Mouse (Mus musculus): ENCODE data around the gene Cd33. TPM values are rescaled to one million over a fixed set of nuclear protein-coding genes. Genes with fewer than 3 reads are reported as not detected.

Cd33 gene
- 1.9 and 2.0 TPM in 2 replicates for polyA plus RNA-seq (2015; fragmentation: Nextera tagmentation; extraction: Ambion mirVana)

DNA sequence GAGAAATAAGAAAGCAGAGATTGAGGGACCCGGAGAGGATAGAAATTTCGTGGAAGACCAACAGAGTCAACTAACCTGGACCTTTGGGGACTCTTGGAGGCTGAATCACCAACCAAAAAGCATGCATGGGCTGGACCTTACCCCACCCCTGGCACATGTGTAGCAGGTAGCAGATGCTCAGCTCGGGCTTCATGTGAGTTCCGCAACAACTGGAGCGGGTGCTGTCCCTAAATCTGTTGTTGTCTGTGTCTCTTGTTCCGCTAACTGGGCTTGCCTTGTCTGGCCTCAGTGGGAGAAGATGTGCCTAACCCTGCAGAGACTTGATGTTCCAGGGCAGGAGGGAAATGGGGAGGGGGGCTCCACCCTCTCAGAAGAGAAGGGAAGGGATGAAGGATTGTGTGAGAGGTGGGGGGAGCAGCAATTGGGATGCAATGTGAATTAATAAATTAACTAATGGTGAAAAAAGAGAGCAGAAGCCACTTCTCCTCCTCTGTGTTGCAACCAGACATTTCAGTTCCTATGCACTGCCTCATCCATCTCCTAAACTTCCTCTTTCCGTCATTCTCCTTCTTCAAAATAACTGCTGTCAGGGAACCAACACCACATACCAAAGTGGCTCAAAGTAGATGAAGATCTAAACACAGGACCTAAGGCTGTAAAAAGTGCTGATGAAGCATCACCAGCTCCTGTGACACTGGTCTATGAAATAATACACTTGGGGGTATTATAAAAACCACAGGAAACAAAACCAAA is at the start of gene Cd33:
Cd33 (minus strand) TSS at position 204 of the 753 bp plus-strand sequence.

DNA sequence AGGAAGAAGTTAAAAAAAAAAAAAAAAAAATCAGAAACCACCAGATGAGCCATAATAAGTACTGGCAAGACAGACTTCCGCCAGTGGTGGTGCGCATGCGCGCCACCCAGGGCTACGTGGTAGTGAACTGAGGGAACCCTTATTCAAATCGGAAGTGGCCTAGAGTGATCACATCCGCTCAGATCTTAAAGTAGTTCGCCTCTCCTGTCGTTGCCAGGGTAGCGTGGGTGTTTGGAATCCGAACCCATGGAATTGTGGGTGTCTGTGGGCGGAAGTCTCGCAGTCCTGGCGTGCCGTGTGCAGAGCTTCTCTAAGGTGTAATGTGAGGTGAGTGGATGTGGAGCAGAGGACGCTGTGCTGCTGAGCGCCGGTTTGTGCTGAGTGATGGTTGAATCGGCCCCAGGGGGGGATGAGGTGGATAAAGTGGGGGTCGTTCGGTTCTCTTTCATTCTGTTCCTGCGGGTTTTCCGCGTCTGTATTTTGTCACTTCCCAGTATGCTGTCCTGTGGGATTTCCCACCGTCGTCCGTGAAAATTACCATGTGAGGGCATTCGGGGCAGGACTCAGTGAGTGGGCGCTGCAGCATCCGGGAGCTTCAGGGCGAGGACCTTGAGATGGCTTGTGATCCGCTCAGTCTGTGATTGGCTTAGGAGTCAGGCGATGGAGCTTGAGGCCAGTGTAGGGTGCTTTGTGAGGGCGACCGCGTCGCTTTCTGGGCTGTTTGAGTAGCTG is 35.4 kb upstream of the Cd33 start, which contains the start of gene Zfp719:
Zfp719 (plus strand) TSS at position 171 of the 732 bp plus-strand sequence.

DNA sequence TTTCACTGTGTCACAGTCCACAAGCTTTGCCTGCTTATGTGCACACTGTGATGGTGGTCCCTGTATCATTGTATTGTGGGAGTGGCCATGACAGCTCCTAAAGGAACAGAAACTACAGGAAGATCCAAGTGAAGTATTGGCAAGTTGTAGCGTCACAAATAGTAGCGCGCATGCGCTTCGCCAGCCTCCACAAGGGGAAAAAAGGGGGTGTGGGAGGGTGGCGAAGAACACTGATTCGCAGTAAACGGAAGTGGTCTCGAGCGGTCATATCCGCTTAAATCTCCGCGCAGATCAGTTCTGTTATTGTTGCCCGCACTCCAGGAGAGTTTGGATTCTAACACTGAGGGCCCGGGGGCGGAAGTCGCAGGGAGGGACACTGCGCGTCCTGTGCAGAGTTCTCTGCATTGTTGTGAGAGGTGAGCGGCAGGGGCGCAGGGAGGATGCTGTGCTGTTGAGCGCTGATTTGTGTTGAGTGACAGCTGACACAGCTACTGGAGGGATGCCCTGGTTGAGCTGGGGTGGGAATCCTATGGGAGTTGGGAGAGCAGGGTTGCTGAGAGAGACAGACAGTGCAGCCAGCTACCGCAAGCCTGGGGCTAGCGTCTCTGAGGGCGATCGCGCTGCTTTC is 17.9 kb upstream of the Cd33 start, which contains the start of gene Zfp658:
Zfp658 (plus strand) TSS at position 251 of the 628 bp plus-strand sequence.

DNA sequence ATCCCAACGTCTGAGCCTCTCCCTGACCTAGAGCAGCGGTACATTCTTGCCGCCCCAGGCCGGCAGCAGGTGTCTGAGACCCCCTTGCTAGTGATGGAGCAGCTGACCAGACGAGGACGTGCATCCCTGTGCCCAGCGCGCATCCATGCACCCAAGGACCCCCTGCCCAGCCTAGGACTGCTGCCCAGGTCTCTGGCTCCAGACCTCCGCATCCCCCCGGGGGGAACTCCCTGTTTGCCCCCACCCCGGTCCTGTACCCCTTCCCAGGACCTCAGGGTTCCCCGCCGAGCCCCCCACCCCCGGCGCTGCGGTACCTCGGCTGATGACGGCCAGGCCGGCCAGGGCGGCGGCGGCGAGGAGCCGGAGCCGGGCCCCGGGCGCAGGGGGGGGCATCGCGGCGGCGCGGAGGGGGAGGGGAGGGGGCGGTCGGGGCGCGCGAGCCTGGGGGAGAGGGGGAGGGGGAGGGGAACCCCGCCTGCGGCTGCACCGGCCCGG is 54.5 kb downstream of the Cd33 start, which contains the start of gene Iglon5:
Iglon5 (minus strand) TSS at position 445 of the 495 bp plus-strand sequence.

Other genes starting within 250 kb of the Cd33 start
- gene Zfp715, start 231.1 kb downstream of the Cd33 start, polyA plus RNA-seq (2015; fragmentation: Nextera tagmentation; extraction: Ambion mirVana) = 14.1 TPM in 2 replicates
- gene Siglecf, start 193.1 kb downstream of the Cd33 start, polyA plus RNA-seq (2015; fragmentation: Nextera tagmentation; extraction: Ambion mirVana) = 0.29 and 0.32 TPM in 2 replicates
- gene Siglecg, start 136.2 kb downstream of the Cd33 start, polyA plus RNA-seq (2015; fragmentation: Nextera tagmentation; extraction: Ambion mirVana) = not detected in 2 replicates
- gene Lim2, start 116.8 kb downstream of the Cd33 start, polyA plus RNA-seq (2015; fragmentation: Nextera tagmentation; extraction: Ambion mirVana) = not detected in 2 replicates
- not detected in 2 replicates for gene Nkg7, start 107.4 kb downstream of the Cd33 start, polyA plus RNA-seq (2015; fragmentation: Nextera tagmentation; extraction: Ambion mirVana)
- not detected in 2 replicates for gene Cldnd2, start 103.6 kb downstream of the Cd33 start, polyA plus RNA-seq (2015; fragmentation: Nextera tagmentation; extraction: Ambion mirVana)
- 158 and 160 TPM in 2 replicates for gene Etfb, start 100.3 kb downstream of the Cd33 start, polyA plus RNA-seq (2015; fragmentation: Nextera tagmentation; extraction: Ambion mirVana)
- gene Gm45233, start 100.3 kb downstream of the Cd33 start, polyA plus RNA-seq (2015; fragmentation: Nextera tagmentation; extraction: Ambion mirVana) = 0.35 TPM in 1 of 2 replicates, not detected in the other
- gene Vsig10l, start 81.3 kb downstream of the Cd33 start, polyA plus RNA-seq (2015; fragmentation: Nextera tagmentation; extraction: Ambion mirVana) = 22.5 and 30.7 TPM in 2 replicates
- gene Iglon5, start 54.4 kb downstream of the Cd33 start, polyA plus RNA-seq (2015; fragmentation: Nextera tagmentation; extraction: Ambion mirVana) = 12.7 and 16.4 TPM in 2 replicates
- not detected in 2 replicates for gene 4931406B18Rik, start 38.5 kb downstream of the Cd33 start, polyA plus RNA-seq (2015; fragmentation: Nextera tagmentation; extraction: Ambion mirVana)
- 3.7 and 3.9 TPM in 2 replicates for gene Zfp658, start 17.8 kb upstream of the Cd33 start, polyA plus RNA-seq (2015; fragmentation: Nextera tagmentation; extraction: Ambion mirVana)
- 8.9 and 9.6 TPM in 2 replicates for gene Zfp719, start 35.2 kb upstream of the Cd33 start, polyA plus RNA-seq (2015; fragmentation: Nextera tagmentation; extraction: Ambion mirVana)
- 0.34 and 0.43 TPM in 2 replicates for gene Zfp819, start 62.7 kb upstream of the Cd33 start, polyA plus RNA-seq (2015; fragmentation: Nextera tagmentation; extraction: Ambion mirVana)
- not detected in 2 replicates for gene Ceacam18, start 90.3 kb upstream of the Cd33 start, polyA plus RNA-seq (2015; fragmentation: Nextera tagmentation; extraction: Ambion mirVana)
- gene Siglece, start 115.7 kb upstream of the Cd33 start, polyA plus RNA-seq (2015; fragmentation: Nextera tagmentation; extraction: Ambion mirVana) = 0.31 and 0.66 TPM in 2 replicates
- 13.4 and 16.4 TPM in 2 replicates for gene Ctu1, start 127.6 kb upstream of the Cd33 start, polyA plus RNA-seq (2015; fragmentation: Nextera tagmentation; extraction: Ambion mirVana)
- gene Klk14, start 146.0 kb upstream of the Cd33 start, polyA plus RNA-seq (2015; fragmentation: Nextera tagmentation; extraction: Ambion mirVana) = not detected in 2 replicates
- 0.24 and 0.25 TPM in 2 replicates for gene Klk13, start 168.1 kb upstream of the Cd33 start, polyA plus RNA-seq (2015; fragmentation: Nextera tagmentation; extraction: Ambion mirVana)
- not detected in 2 replicates for gene Klk12, start 224.5 kb upstream of the Cd33 start, polyA plus RNA-seq (2015; fragmentation: Nextera tagmentation; extraction: Ambion mirVana)
- gene Klk11, start 230.2 kb upstream of the Cd33 start, polyA plus RNA-seq (2015; fragmentation: Nextera tagmentation; extraction: Ambion mirVana) = not detected in 2 replicates
- gene Klk10, start 236.6 kb upstream of the Cd33 start, polyA plus RNA-seq (2015; fragmentation: Nextera tagmentation; extraction: Ambion mirVana) = 0.28 and 0.54 TPM in 2 replicates
- 0.23 TPM in 1 of 2 replicates, not detected in the other for gene Klk9, start 247.5 kb upstream of the Cd33 start, polyA plus RNA-seq (2015; fragmentation: Nextera tagmentation; extraction: Ambion mirVana)